Mouse (Mus musculus) midbrain, embryonic 11.5 days (tissue): ENCODE measurements around the gene Aldh8a1. TPM values are rescaled to one million over a fixed set of nuclear protein-coding genes. Genes with fewer than 3 reads are reported as not detected.

Experiments
- ATAC-seq: fragments of 200-750 bp; cut with Nextera tagmentation; 2 replicates; pipeline ENCODE4 v1.8.0; 2017; ENCODE audit warnings: moderate TSS enrichment, moderate library complexity; ENCODE audit not compliant: low FRiP score
- DNase-seq: peaks from one replicate; pipeline ENCODE4 v3.0.0; 2015; ENCODE audit warnings: low spot score; ENCODE audit errors: missing footprints
- H3K27ac ChIP-seq: fragments of 300-500 bp; sonication (generic); 2 replicates; pipeline ENCODE4 v1.5.1; 2014; ENCODE audit warnings: low read depth, low read length
- H3K27me3 ChIP-seq: fragments of 300-500 bp; sonication (generic); 2 replicates; pipeline ENCODE4 v1.6.1; 2014; ENCODE audit warnings: mild to moderate bottlenecking, low read length, moderate library complexity, mixed read lengths; ENCODE audit not compliant: control insufficient read depth, insufficient read depth
- H3K36me3 ChIP-seq: fragments of 300-500 bp; sonication (generic); 2 replicates; pipeline ENCODE4 v1.6.1; 2014; ENCODE audit warnings: mild to moderate bottlenecking, low read length, moderate library complexity, mixed read lengths; ENCODE audit not compliant: control insufficient read depth, insufficient read depth
- H3K4me1 ChIP-seq: fragments of 300-500 bp; sonication (generic); 2 replicates; pipeline ENCODE4 v1.6.1; 2014; ENCODE audit warnings: low read length; ENCODE audit not compliant: control insufficient read depth, insufficient read depth
- H3K4me2 ChIP-seq: fragments of 300-500 bp; sonication (generic); 2 replicates; pipeline ENCODE4 v1.6.1; 2014; ENCODE audit warnings: mild to moderate bottlenecking, moderate library complexity
- H3K4me3 ChIP-seq: fragments of 300-500 bp; sonication (generic); 2 replicates; pipeline ENCODE4 v1.5.1; 2014; ENCODE audit warnings: low read depth, low read length
- H3K9ac ChIP-seq: fragments of 300-500 bp; sonication (generic); 2 replicates; pipeline ENCODE4 v1.6.1; 2014; ENCODE audit warnings: low read length
- H3K9me3 ChIP-seq: fragments of 300-500 bp; sonication (generic); 2 replicates; pipeline ENCODE4 v1.6.1; 2016; ENCODE audit warnings: low read length; ENCODE audit not compliant: control insufficient read depth
- WGBS: fragments of 180-500 bp; shearing (Covaris S2); extraction: QIAGEN DNeasy Blood & Tissue Kit; methylation state at CpG from one replicate; pipeline ENCODE4 v1.1.7; 2014; 5-methylcytosine and 5-hydroxymethylcytosine counted together
- polyA plus RNA-seq: library from polyadenylated mRNA; unstranded; fragments of >200 nt; fragmentation: Nextera tagmentation; extraction: Ambion mirVana; gene quantifications from 2 replicates; pipeline ENCODE4 v1.2.1, GENCODE M21; 2014

Gene Aldh8a1
- polyA plus RNA-seq, 1 experiment from 2014 or later = not detected

GRCm38 (mm10) chr10:21349449-21349848 lies 27.6 kb upstream of the Aldh8a1 start:
- Histone ChIP-seq H3K36me3 (peaks cover 7% of the 10 kb centered on the region; the same call in 1 of the 2 replicates), H3K4me2 (no peak overlapping the region), H3K9me3 (no peaks in the 10 kb centered on the region), H3K4me3 (no peak overlapping the region), H3K4me1 (no peaks in the 10 kb centered on the region), H3K27me3 (no peaks in the 10 kb centered on the region), H3K9ac (no peak overlapping the region), H3K27ac (no peak overlapping the region)
- DNase-seq (no peak), ATAC-seq (no peak)
- 94% methylated on average over 5 of the region's 5 CpGs for whole genome bisulfite sequencing

GRCm38 (mm10) chr10:21349946-21350345 lies 27.1 kb upstream of the Aldh8a1 start:
- no peaks in the 10 kb centered on the region for H3K27me3 ChIP-seq
- H3K27ac ChIP-seq = no peak overlapping the region
- no peaks in the 10 kb centered on the region for H3K9me3 ChIP-seq
- ATAC-seq = no peak
- H3K4me3 ChIP-seq = no peak overlapping the region
- DNase-seq = no peak
- 93% methylated on average over 2 of the region's 2 CpGs for WGBS
- H3K9ac ChIP-seq = no peak overlapping the region
- no peaks in the 10 kb centered on the region for H3K4me1 ChIP-seq
- peaks cover 7% of the 10 kb centered on the region; the same call in 1 of the 2 replicates for H3K36me3 ChIP-seq
- H3K4me2 ChIP-seq = no peak overlapping the region

- no peak for DNase-seq
- ATAC-seq = no peak
- peaks cover 7% of the 10 kb centered on the region; the same call in 1 of the 2 replicates for H3K36me3 ChIP-seq
- H3K4me2 ChIP-seq = no peak overlapping the region
- H3K27ac ChIP-seq = no peak overlapping the region
- no peak overlapping the region for H3K9ac ChIP-seq
- 89% methylated on average over 11 of the region's 11 CpGs for WGBS
- H3K4me1 ChIP-seq = no peaks in the 10 kb centered on the region
- no peaks in the 10 kb centered on the region for H3K9me3 ChIP-seq
- no peaks in the 10 kb centered on the region for H3K27me3 ChIP-seq
- H3K4me3 ChIP-seq = no peak overlapping the region
Observed at GRCm38 (mm10) chr10:21350531-21351515, 26.3 kb upstream of the Aldh8a1 start.

- Histone ChIP-seq H3K27ac (no peak overlapping the region), H3K9me3 (no peaks in the 10 kb centered on the region), H3K27me3 (no peaks in the 10 kb centered on the region), H3K4me2 (no peak overlapping the region), H3K4me1 (no peaks in the 10 kb centered on the region), H3K4me3 (no peak overlapping the region), H3K9ac (no peak overlapping the region), H3K36me3 (peaks cover 7% of the 10 kb centered on the region; the same call in 1 of the 2 replicates)
- ATAC-seq = no peak
- WGBS = 61% methylated on average over 12 of the region's 12 CpGs
- DNase-seq = no peak
Observed at GRCm38 (mm10) chr10:21351766-21352165, 25.3 kb upstream of the Aldh8a1 start.

GRCm38 (mm10) chr10:21353890-21354289 lies 23.2 kb upstream of the Aldh8a1 start:
- Histone ChIP-seq H3K9ac (no peak overlapping the region), H3K36me3 (peaks cover 7% of the 10 kb centered on the region; the same call in 1 of the 2 replicates), H3K4me1 (no peaks in the 10 kb centered on the region), H3K9me3 (no peaks in the 10 kb centered on the region), H3K4me3 (no peak overlapping the region), H3K27me3 (no peaks in the 10 kb centered on the region), H3K27ac (no peak overlapping the region), H3K4me2 (no peak overlapping the region)
- DNase-seq (no peak), ATAC-seq (no peak)
- WGBS = 69% methylated on average over 5 of the region's 5 CpGs

GRCm38 (mm10) chr10:21354506-21354905 lies 22.6 kb upstream of the Aldh8a1 start:
- ATAC-seq (no peak), DNase-seq (no peak)
- Histone ChIP-seq H3K27me3 (no peaks in the 10 kb centered on the region), H3K4me1 (no peaks in the 10 kb centered on the region), H3K36me3 (peaks cover 10% of the 10 kb centered on the region; the same call in 1 of the 2 replicates), H3K9ac (no peak overlapping the region), H3K4me3 (no peak overlapping the region), H3K9me3 (no peaks in the 10 kb centered on the region), H3K4me2 (no peak overlapping the region), H3K27ac (no peak overlapping the region)
- WGBS = 94% methylated on average over 7 of the region's 7 CpGs

- no peak overlapping the region for H3K9ac ChIP-seq
- H3K4me1 ChIP-seq = no peaks in the 10 kb centered on the region
- WGBS = 94% methylated on average over 8 of the region's 8 CpGs
- no peak overlapping the region for H3K4me2 ChIP-seq
- no peaks in the 10 kb centered on the region for H3K9me3 ChIP-seq
- no peak overlapping the region for H3K27ac ChIP-seq
- H3K36me3 ChIP-seq = peaks cover 7% of the 10 kb centered on the region; the same call in 1 of the 2 replicates
- H3K27me3 ChIP-seq = no peaks in the 10 kb centered on the region
- no peak overlapping the region for H3K4me3 ChIP-seq
- DNase-seq (no peak), ATAC-seq (no peak)
Observed at GRCm38 (mm10) chr10:21357986-21358385, 19.1 kb upstream of the Aldh8a1 start.

GRCm38 (mm10) chr10:21359086-21359485 lies 18.0 kb upstream of the Aldh8a1 start:
- 91% methylated on average over 4 of the region's 4 CpGs for WGBS
- no peak overlapping the region for H3K27ac ChIP-seq
- H3K36me3 ChIP-seq = peaks cover 6% of the 10 kb centered on the region; the same call in 1 of the 2 replicates
- H3K4me3 ChIP-seq = no peak overlapping the region
- H3K4me1 ChIP-seq = no peaks in the 10 kb centered on the region
- ATAC-seq (no peak), DNase-seq (no peak)
- H3K27me3 ChIP-seq = no peaks in the 10 kb centered on the region
- H3K4me2 ChIP-seq = no peak overlapping the region
- no peak overlapping the region for H3K9ac ChIP-seq
- H3K9me3 ChIP-seq = no peaks in the 10 kb centered on the region

- no peak overlapping the region for H3K27ac ChIP-seq
- H3K36me3 ChIP-seq = peaks cover 6% of the 10 kb centered on the region; the same call in 1 of the 2 replicates
- DNase-seq (no peak), ATAC-seq (no peak)
- H3K9me3 ChIP-seq = no peaks in the 10 kb centered on the region
- H3K27me3 ChIP-seq = no peaks in the 10 kb centered on the region
- H3K9ac ChIP-seq = no peak overlapping the region
- 91% methylated on average over 7 of the region's 7 CpGs for WGBS
- no peak overlapping the region for H3K4me2 ChIP-seq
- H3K4me3 ChIP-seq = no peak overlapping the region
- H3K4me1 ChIP-seq = no peaks in the 10 kb centered on the region
Observed at GRCm38 (mm10) chr10:21361871-21362270, 15.2 kb upstream of the Aldh8a1 start.
